Mouse (Mus musculus): Measurements from ENCODE around the gene Atp6v1g2.

DNA sequence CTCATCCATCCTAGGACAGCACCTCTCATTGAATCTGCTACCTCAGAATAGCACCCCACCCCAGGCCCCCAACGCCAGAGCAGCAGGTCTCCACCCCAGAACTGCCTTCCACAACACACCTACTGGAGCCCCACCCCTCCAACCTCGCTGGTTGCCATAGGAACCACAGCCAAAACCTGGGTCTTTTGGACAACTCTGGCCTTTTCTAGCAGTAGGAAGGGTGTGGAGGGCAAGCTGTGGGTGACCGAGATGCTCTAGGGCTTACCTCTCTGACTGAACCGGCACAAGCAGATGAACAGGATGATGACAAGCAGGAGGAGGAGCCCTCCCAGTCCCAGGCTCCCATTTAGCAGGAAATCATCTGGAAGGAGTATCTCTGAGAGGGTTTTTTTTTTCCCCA lies 46.8 kb upstream of the Atp6v1g2 start:
- no peak for TF ChIP-seq CTCF (IDR thresholded peaks at IDR 0.05; ENCODE audit: borderline replicate concordance, insufficient read depth, low read depth, low read length)
- no peak for TF ChIP-seq POLR2A (IDR thresholded peaks at IDR 0.05; ENCODE audit: borderline replicate concordance, insufficient read depth, low read length)

Data from cerebellum, adult 2 months (tissue).